Mouse (Mus musculus): ENCODE results near the gene Smc3.

DNA sequence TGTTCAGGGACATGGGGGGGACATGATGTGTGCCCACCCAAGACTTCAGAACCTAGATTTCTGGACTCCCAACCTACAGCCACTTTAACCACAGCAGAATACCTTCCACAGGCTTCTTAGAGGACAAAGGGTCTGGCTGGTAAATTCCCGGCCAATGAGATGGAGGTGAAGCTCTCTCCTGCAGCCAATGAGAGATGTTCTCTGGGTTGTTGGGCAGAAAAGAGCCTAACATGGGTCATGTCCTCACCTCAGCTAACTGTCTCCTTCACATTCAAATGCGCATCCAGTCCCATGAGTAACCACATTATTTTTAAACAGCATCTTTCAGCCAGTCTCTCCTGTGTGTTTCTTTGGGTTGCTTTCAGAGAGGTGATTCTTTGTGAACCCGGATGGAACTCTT, 71.2 kb downstream of the Smc3 start:
- TF ChIP-seq RCOR1 (conservative IDR thresholded peaks at IDR 0.05; ENCODE audit: low read depth, low read length) (no peak), JUND (conservative IDR thresholded peaks at IDR 0.05; ENCODE audit: low read depth, low read length) (no peak), POLR2A (IDR thresholded peaks at IDR 0.05; ENCODE audit: low read depth, low read length) (no peak), CTCF (conservative IDR thresholded peaks at IDR 0.05 in 1 of 2, IDR thresholded peaks at IDR 0.05 in 1 of 2; ENCODE audit: low read depth in 2 of 2, low read length in 2 of 2) (no peak)

All from CH12.LX (cell line).